Mouse (Mus musculus) hindbrain, postnatal 0 days (tissue): ENCODE data around the gene Senp5. TPM values are rescaled to one million over a fixed set of nuclear protein-coding genes. Genes with fewer than 3 reads are reported as not detected.

Experiments used
- ATAC-seq: fragments of 200-750 bp; cut with Nextera tagmentation; 2 replicates; pipeline ENCODE4 v1.8.0; 2017; ENCODE audit warnings: mild to moderate bottlenecking, moderate TSS enrichment, moderate library complexity
- DNase-seq: peaks from one replicate; pipeline ENCODE4 v3.0.0-alpha.2; 2015; ENCODE audit warnings: low spot score
- H3K27ac ChIP-seq: fragments of 300-500 bp; sonication (generic); 2 replicates; pipeline ENCODE4 v1.5.1; 2014; ENCODE audit warnings: mild to moderate bottlenecking
- H3K27me3 ChIP-seq: fragments of 300-500 bp; sonication (generic); 2 replicates; pipeline ENCODE4 v1.6.1; 2014; ENCODE audit warnings: low read length, mixed read lengths; ENCODE audit not compliant: insufficient read depth
- H3K36me3 ChIP-seq: fragments of 300-500 bp; sonication (generic); 2 replicates; pipeline ENCODE4 v1.6.1; 2014; ENCODE audit warnings: low read length, mixed read lengths; ENCODE audit not compliant: insufficient read depth
- H3K4me1 ChIP-seq: fragments of 300-500 bp; sonication (generic); 2 replicates; pipeline ENCODE4 v1.6.1; 2014; ENCODE audit warnings: antibody characterized with exemption, low read length, mixed read lengths; ENCODE audit not compliant: insufficient read depth
- H3K4me2 ChIP-seq: fragments of 300-500 bp; sonication (generic); 2 replicates; pipeline ENCODE4 v1.6.1; 2014; ENCODE audit warnings: low read depth, mild to moderate bottlenecking, low read length, moderate library complexity, mixed read lengths
- H3K4me3 ChIP-seq: fragments of 300-500 bp; sonication (generic); 2 replicates; pipeline ENCODE4 v1.5.1; 2014; ENCODE audit warnings: low read length
- H3K9ac ChIP-seq: fragments of 300-500 bp; sonication (generic); replicated peaks from 2 replicates; pipeline ENCODE4 v1.6.1; 2014; ENCODE audit warnings: mild to moderate bottlenecking, low read length, moderate library complexity, mixed read lengths
- H3K9me3 ChIP-seq: fragments of 300-500 bp; sonication (generic); 2 replicates; pipeline ENCODE4 v1.6.1; 2016; ENCODE audit warnings: low read length, mixed read lengths
- CTCF ChIP-seq: IDR thresholded peaks from 2 replicates; pipeline ENCODE4 v1.5.1; 2016; ENCODE audit warnings: antibody characterized with exemption, control low read depth, low read depth
- WGBS: fragments of 180-500 bp; shearing (Covaris S2); extraction: QIAGEN DNeasy Blood & Tissue Kit; methylation state at CpG from one replicate; pipeline ENCODE4 v1.1.7; 2014; 5-methylcytosine and 5-hydroxymethylcytosine counted together
- polyA plus RNA-seq: library from polyadenylated mRNA; unstranded; fragments of >200 nt; fragmentation: Nextera tagmentation; extraction: Ambion mirVana; gene quantifications from 2 replicates; pipeline ENCODE4 v1.2.1, GENCODE M21; 2015
- total RNA-seq: library from RNA; depleted of rRNA; stranded (reverse); fragments of >200 nt; gene quantifications from 2 replicates; pipeline ENCODE4 v1.2.3, GENCODE M21; 2014

The Senp5 gene
- total and polyA plus RNA-seq, 2 experiments from 2014 or later = 11.8 to 21.4 TPM

DNA sequence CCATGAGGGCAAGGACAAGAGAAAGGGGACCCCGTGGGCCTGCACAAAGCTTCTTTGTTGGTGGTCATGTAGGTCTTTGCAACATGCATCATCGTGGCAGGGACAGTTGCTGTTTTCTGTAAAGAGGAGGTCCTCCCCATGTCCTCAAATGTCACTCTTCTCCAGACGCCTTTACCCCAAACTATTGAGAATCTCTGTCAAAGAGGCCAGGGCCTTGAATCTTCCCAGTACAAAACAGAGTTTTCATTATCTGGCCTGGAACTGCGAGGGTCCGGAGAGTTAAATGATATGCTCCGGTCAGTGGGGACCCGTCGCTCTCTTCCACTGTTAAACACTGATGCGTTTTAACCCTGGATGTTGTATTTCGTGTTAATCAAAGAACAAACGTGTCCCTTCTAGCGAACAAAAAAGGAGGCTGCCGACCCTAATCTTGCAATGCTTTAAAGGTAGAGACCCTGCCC lies 68.5 kb downstream of the Senp5 start:
- no peaks in the 10 kb centered on the region for H3K9me3 ChIP-seq
- peak overlapping the region; percentile 67 for H3K4me2 ChIP-seq
- 13% methylated on average over 13 of the region's 13 CpGs for WGBS
- H3K27me3 ChIP-seq = no peaks in the 10 kb centered on the region
- peak overlapping the region; percentile 42 for H3K4me3 ChIP-seq
- peak overlapping the region; percentile 63 for H3K9ac ChIP-seq
- no peak for TF ChIP-seq CTCF
- no peak for ATAC-seq
- H3K36me3 ChIP-seq = no peaks in the 10 kb centered on the region
- peaks cover 22% of the 10 kb centered on the region for H3K4me1 ChIP-seq
- peak overlapping the region; percentile 96 for H3K27ac ChIP-seq
- peak; percentile 30 for DNase-seq

DNA sequence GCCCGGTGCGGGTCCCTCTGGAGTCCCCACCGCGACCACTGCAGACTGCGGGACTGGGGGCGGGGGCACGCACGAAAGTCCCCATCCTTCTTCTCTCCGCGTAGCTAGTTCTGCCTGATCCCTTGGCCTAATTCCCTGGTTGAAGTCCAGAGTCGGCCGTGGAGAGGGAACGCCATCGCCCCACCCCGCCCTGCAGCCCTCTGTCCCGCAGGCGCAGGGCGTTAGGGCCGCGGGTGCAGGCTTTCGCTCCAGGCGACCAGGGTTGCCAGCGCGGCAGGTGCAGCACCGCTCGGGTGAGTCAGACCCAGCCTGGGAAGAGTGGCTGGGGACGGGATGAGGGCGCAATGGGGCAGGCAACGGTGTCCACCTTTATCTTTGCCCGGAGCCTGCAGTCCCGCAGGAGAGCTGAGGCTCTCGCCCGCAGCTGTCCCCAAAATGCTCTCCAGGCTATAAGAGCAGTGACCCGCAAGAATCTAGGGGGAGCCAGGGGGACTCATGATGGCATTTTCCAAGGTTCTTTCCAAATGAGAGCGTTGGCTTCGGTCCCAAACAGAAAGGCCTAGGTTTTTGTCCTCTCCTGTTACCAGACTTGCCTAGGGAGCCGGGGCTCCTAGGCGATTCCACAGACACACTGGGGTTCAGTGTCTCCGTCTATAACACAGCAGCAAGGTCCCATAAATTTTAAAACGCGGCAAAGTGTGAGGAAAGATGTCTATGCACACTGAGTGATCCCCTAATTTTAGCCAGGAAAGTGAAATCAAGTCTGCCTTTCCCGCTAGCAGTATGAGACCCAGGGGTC lies 69.1 kb downstream of the Senp5 start, which contains the start of gene Pigz:
Gene Pigz, plus strand, starts transcription at position 101 of the 799 bp plus-strand sequence.
- Histone ChIP-seq H3K9ac (peak within 1 kb of the TSS; percentile 63), H3K4me2 (peak within 1 kb of the TSS; percentile 67), H3K9me3 (no peaks in the 10 kb centered on the region), H3K4me1 (peaks cover 22% of the 10 kb centered on the region), H3K4me3 (peak within 1 kb of the TSS; percentile 42), H3K36me3 (no peaks in the 10 kb centered on the region), H3K27ac (peak within 1 kb of the TSS; percentile 96), H3K27me3 (no peaks in the 10 kb centered on the region)
- ATAC-seq = no peak; the same call in 1 of the 2 replicates
- WGBS = 3% methylated on average over 42 of the region's 42 CpGs
- DNase-seq = peak; percentile 73
- no peak for TF ChIP-seq CTCF

GRCm38 (mm10) chr16:31932840-31933697 lies 70.0 kb downstream of the Senp5 start:
- Histone ChIP-seq H3K4me2 (peak overlapping the region; percentile 67), H3K27ac (peak overlapping the region; percentile 96), H3K9me3 (no peaks in the 10 kb centered on the region), H3K36me3 (no peaks in the 10 kb centered on the region), H3K4me3 (peak overlapping the region; percentile 42), H3K9ac (peak overlapping the region; percentile 63), H3K27me3 (no peaks in the 10 kb centered on the region), H3K4me1 (peaks cover 22% of the 10 kb centered on the region)
- DNase-seq = peak; percentile 98
- peak; percentile 98 for ATAC-seq
- WGBS = under 1% methylated on average over 50 of the region's 50 CpGs
- peak; percentile 97 for TF ChIP-seq CTCF

- TF ChIP-seq CTCF = no peak
- Histone ChIP-seq H3K4me2 (no peak overlapping the region), H3K27ac (peak overlapping the region; percentile 96), H3K4me3 (no peak overlapping the region), H3K9me3 (no peaks in the 10 kb centered on the region), H3K4me1 (peaks cover 22% of the 10 kb centered on the region), H3K36me3 (no peaks in the 10 kb centered on the region), H3K9ac (no peak overlapping the region), H3K27me3 (no peaks in the 10 kb centered on the region)
- DNase-seq (peak; percentile 39), ATAC-seq (no peak)
- WGBS = 30% methylated on average over 5 of the region's 5 CpGs
Measured at GRCm38 (mm10) chr16:31932255-31932654, 70.8 kb downstream of the Senp5 start.

DNA sequence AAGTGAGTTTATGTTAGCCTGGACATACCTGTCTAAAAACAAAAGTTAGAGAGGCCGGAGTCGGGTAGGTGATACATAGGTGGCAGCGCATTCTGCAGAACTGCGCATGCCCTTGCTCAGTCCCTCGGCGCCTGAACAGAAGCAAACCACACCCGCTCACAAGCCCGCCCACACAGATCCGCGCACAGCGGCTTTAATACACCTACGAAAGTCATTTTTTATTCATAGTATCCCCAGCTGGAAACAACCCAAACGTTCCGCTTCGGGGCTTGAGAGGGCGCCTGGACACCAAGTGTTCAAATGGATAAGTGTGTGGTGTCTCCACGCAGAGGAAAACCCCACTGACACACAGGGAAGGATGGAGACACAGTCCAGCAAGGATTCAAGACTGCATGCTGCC lies 71.8 kb downstream of the Senp5 start:
- DNase-seq (peak; percentile 9), ATAC-seq (no peak)
- 0 out of 2 replicates have a peak overlapping the region, but pooled peaks have one; percentile 96 for H3K27ac ChIP-seq
- peaks cover 22% of the 10 kb centered on the region for H3K4me1 ChIP-seq
- H3K27me3 ChIP-seq = no peaks in the 10 kb centered on the region
- no peak overlapping the region for H3K4me2 ChIP-seq
- TF ChIP-seq CTCF = no peak
- no peak overlapping the region for H3K4me3 ChIP-seq
- 59% methylated on average over 17 of the region's 17 CpGs for WGBS
- no peaks in the 10 kb centered on the region for H3K9me3 ChIP-seq
- no peaks in the 10 kb centered on the region for H3K36me3 ChIP-seq
- H3K9ac ChIP-seq = no peak overlapping the region

GRCm38 (mm10) chr16:31927412-31927811 lies 75.7 kb downstream of the Senp5 start:
- no peak for TF ChIP-seq CTCF
- H3K4me3 ChIP-seq = no peak overlapping the region
- no peak overlapping the region for H3K27ac ChIP-seq
- 84% methylated on average over 5 of the region's 5 CpGs for WGBS
- H3K9me3 ChIP-seq = no peaks in the 10 kb centered on the region
- H3K4me2 ChIP-seq = no peak overlapping the region
- ATAC-seq (no peak), DNase-seq (no peak)
- H3K36me3 ChIP-seq = no peaks in the 10 kb centered on the region
- no peaks in the 10 kb centered on the region for H3K4me1 ChIP-seq
- no peak overlapping the region for H3K9ac ChIP-seq
- no peaks in the 10 kb centered on the region for H3K27me3 ChIP-seq
